Mouse (Mus musculus) hematopoietic stem cell, adult 5-6 weeks (primary cell): Measurements from ENCODE around the gene Ppp1r11. TPM values are rescaled to one million over a fixed set of nuclear protein-coding genes. Genes with fewer than 3 reads are reported as not detected.

Experiments used
- ATAC-seq, 2 experiments: fragments of 125-278 bp in 1 of 2; replicated peaks in 1 of 2; 2 replicates each; pipeline ENCODE4 v1.8.0; 2016 to 2017; ENCODE audit warnings: inconsistent platforms in 2 of 2, mild to moderate bottlenecking in 2 of 2, moderate number of reproducible peaks in 2 of 2, low read depth in 1 of 2, moderate TSS enrichment in 1 of 2; ENCODE audit not compliant: low FRiP score in 2 of 2, poor library complexity in 2 of 2, severe bottlenecking in 2 of 2, insufficient read depth in 1 of 2, low TSS enrichment in 1 of 2
- total RNA-seq: library from RNA; stranded (forward); fragments of 172-1452, 232-1000 nt; gene quantifications from 2 replicates; pipeline ENCODE4 v1.2.3, GENCODE M21; 2017

The Ppp1r11 gene
- total RNA-seq, 1 experiment from 2014 or later = 55.1 TPM

- peak; percentile 64 to 80 for ATAC-seq
Measured at GRCm38 (mm10) chr17:36971172-36971850, 19.8 kb upstream of the Ppp1r11 start.

- ATAC-seq = no peak
Measured at GRCm38 (mm10) chr17:36970316-36970890, 18.9 kb upstream of the Ppp1r11 start.

GRCm38 (mm10) chr17:36966875-36967274 is 15.3 kb upstream of the Ppp1r11 start:
- ATAC-seq = 0 out of 4 replicates have a peak, but pooled peaks of 1 of the 2 experiments have one; percentile 33

GRCm38 (mm10) chr17:36961125-36961524 is 9.6 kb upstream of the Ppp1r11 start:
- no peak for ATAC-seq

- no peak for ATAC-seq
Measured at GRCm38 (mm10) chr17:36958884-36959283, 7.3 kb upstream of the Ppp1r11 start.

GRCm38 (mm10) chr17:36957999-36958743 is 6.6 kb upstream of the Ppp1r11 start, which contains the start of the genes Znrd1 and Znrd1as:
Gene Znrd1, minus strand, starts transcription at chr17:36958559.
Gene Znrd1as, plus strand, starts transcription at chr17:36958592.
- peak; percentile 95 to 97 for ATAC-seq

- ATAC-seq = no peak
Measured at GRCm38 (mm10) chr17:36953062-36953461, 1.5 kb upstream of the Ppp1r11 start.

- no peak for ATAC-seq
Measured at GRCm38 (mm10) chr17:36952631-36953030, 1.1 kb upstream of the Ppp1r11 start.

GRCm38 (mm10) chr17:36949265-36949664 is 2.3 kb downstream of the Ppp1r11 start:
- ATAC-seq = no peak

- ATAC-seq = no peak
Measured at GRCm38 (mm10) chr17:36948286-36948685, 3.3 kb downstream of the Ppp1r11 start.

GRCm38 (mm10) chr17:36947051-36947819 is 4.3 kb downstream of the Ppp1r11 start:
- no peak; a peak in 1 of 4 replicates for ATAC-seq

GRCm38 (mm10) chr17:36944121-36944775 is 7.3 kb downstream of the Ppp1r11 start:
- ATAC-seq = peak; percentile 32 to 36

- no peak for ATAC-seq
Measured at GRCm38 (mm10) chr17:36943691-36944090, 7.8 kb downstream of the Ppp1r11 start.

- ATAC-seq = no peak
Measured at GRCm38 (mm10) chr17:36942791-36943471, 8.6 kb downstream of the Ppp1r11 start, which contains the start of gene Rnf39. Gene Rnf39, plus strand, starts transcription at chr17:36942918.

GRCm38 (mm10) chr17:36942391-36942790 is 9.2 kb downstream of the Ppp1r11 start:
- peak; percentile 55 to 74 for ATAC-seq

GRCm38 (mm10) chr17:36938056-36938455 is 13.5 kb downstream of the Ppp1r11 start:
- ATAC-seq = no peak
